Comparison of ENCODE assay signal across 14 mouse cellular contexts in genomic region chr10:128336195-128336594, GRCm38 (mm10). TPM values are rescaled to one million over a fixed set of nuclear protein-coding genes. Genes with fewer than 3 reads are reported as not detected.
DNase-seq lines count a peak whose midpoint lies in the region; ATAC-seq and TF ChIP-seq lines count a peak whose summit lies in the region.
"Had no signal": no experiment of that assay in that cellular context is flagged by ENCODE, and none has a peak within 500 bp of the region (broad histone marks: within the 10 kb centered on the region; RNA-seq: fewer than 3 reads in every experiment).

No protein-coding gene starts in this region.

- H3K36me3 ChIP-seq in heart, embryonic 14.5 days (ENCODE audit: control insufficient read depth, insufficient read depth, low read length): peaks cover 10% of the 10 kb centered on the region; the same call in 1 of the 2 replicates
- H3K36me3 ChIP-seq in liver, adult 2 months (ENCODE audit: control insufficient read depth, insufficient read depth, low read length): no peaks in the 10 kb centered on the region
- no peaks in the 10 kb centered on the region; the same call in 1 of the 2 replicates for H3K36me3 ChIP-seq in intestine, embryonic 16.5 days (ENCODE audit: control insufficient read depth, insufficient read depth, low read length)
- H3K36me3 ChIP-seq in liver, embryonic 16.5 days (ENCODE audit: control insufficient read depth, insufficient read depth): no peaks in the 10 kb centered on the region
- H3K36me3 ChIP-seq: hindbrain, embryonic 12.5 days; neural tube, embryonic 12.5 days had no signal

- H3K4me1 ChIP-seq in heart, embryonic 14.5 days (ENCODE audit: control insufficient read depth in 2 of 2, insufficient read depth in 2 of 2, low read length in 2 of 2): peaks cover 8 to 29% of the 10 kb centered on the region in 2 experiments
- H3K4me1 ChIP-seq in liver, adult 2 months (ENCODE audit: control insufficient read depth, insufficient read depth, low read length): peaks cover 20% of the 10 kb centered on the region
- peaks cover 23% of the 10 kb centered on the region for H3K4me1 ChIP-seq in intestine, embryonic 16.5 days (ENCODE audit: control insufficient read depth, insufficient read depth, low read length)
- peaks cover 47% of the 10 kb centered on the region for H3K4me1 ChIP-seq in liver, embryonic 16.5 days (ENCODE audit: control insufficient read depth, low read depth, low read length)

- no peak overlapping the region for H3K9ac ChIP-seq in heart, embryonic 14.5 days (ENCODE audit: low read length)
- H3K9ac ChIP-seq in liver, adult 2 months (ENCODE audit: low read depth, low read length): no peak overlapping the region
- no peak overlapping the region for H3K9ac ChIP-seq in intestine, embryonic 16.5 days (ENCODE audit: low read depth, low read length)
- H3K9ac ChIP-seq in liver, embryonic 16.5 days (ENCODE audit: low read depth, low read length): peak overlapping the region; percentile 24; the same call in 1 of the 2 replicates
- H3K9ac ChIP-seq: forebrain, embryonic 15.5 days; hindbrain, embryonic 12.5 days; neural tube, embryonic 12.5 days had no signal

- DNase-seq in heart, adult 11 months: no peak
- peak; percentile 97 for DNase-seq in liver, adult 2 months (ENCODE audit: extremely low read depth, low read depth, low spot score)
- no peak for DNase-seq in liver
- DNase-seq in urinary bladder, postnatal 4 days (ENCODE audit: low spot score in 2 of 2): no peak
- DNase-seq in cerebellum, adult 18-20 months: no peak

- no peaks in the 10 kb centered on the region for H3K27me3 ChIP-seq in heart, embryonic 14.5 days (ENCODE audit: control insufficient read depth, insufficient read depth, low read length)
- no peaks in the 10 kb centered on the region for H3K27me3 ChIP-seq in liver, adult 2 months (ENCODE audit: control insufficient read depth, insufficient read depth, low read length)
- H3K27me3 ChIP-seq in intestine, embryonic 16.5 days (replicated peaks; ENCODE audit: control insufficient read depth, insufficient read depth, low read length): no peaks in the 10 kb centered on the region
- no peaks in the 10 kb centered on the region for H3K27me3 ChIP-seq in liver, embryonic 16.5 days (ENCODE audit: control insufficient read depth, insufficient read depth, low read depth, low read length)
- H3K27me3 ChIP-seq: forebrain, embryonic 15.5 days; hindbrain, embryonic 12.5 days; neural tube, embryonic 12.5 days had no signal

- no peak for ATAC-seq in heart, embryonic 14.5 days (ENCODE audit: insufficient number of reproducible peaks, insufficient read depth, low FRiP score, low read depth)
- no peak for ATAC-seq in intestine, embryonic 16.5 days
- ATAC-seq in liver, embryonic 16.5 days (ENCODE audit: low read depth): no peak
- ATAC-seq: forebrain, embryonic 15.5 days had no signal

- H3K4me2 ChIP-seq in heart, embryonic 14.5 days (ENCODE audit: low read length): no peak overlapping the region
- no peak overlapping the region for H3K4me2 ChIP-seq in intestine, embryonic 16.5 days (ENCODE audit: low read depth, low read length)
- peak overlapping the region; percentile 79 for H3K4me2 ChIP-seq in liver, embryonic 16.5 days (ENCODE audit: low read depth, low read length)

- no peak for TF ChIP-seq CTCF in liver, adult 2 months (IDR thresholded peaks at IDR 0.05; ENCODE audit: low read depth, low read length)

- no peak overlapping the region for H3K4me3 ChIP-seq in heart, embryonic 14.5 days (ENCODE audit: control insufficient read depth in 1 of 2, insufficient read depth in 1 of 2, low read depth in 1 of 2, low read length in 2 of 2)
- peak overlapping the region; percentile 19; the same call in 1 of the 2 replicates for H3K4me3 ChIP-seq in liver, adult 2 months (ENCODE audit: insufficient read depth, low read depth, low read length)
- H3K4me3 ChIP-seq in intestine, embryonic 16.5 days (ENCODE audit: low read length): no peak overlapping the region
- peak overlapping the region; percentile 95; the same call in 1 of the 2 replicates for H3K4me3 ChIP-seq in liver, embryonic 16.5 days (ENCODE audit: low read depth, low read length)

- peaks cover 20% of the 10 kb centered on the region; the same call in 1 of the 2 replicates for H3K79me2 ChIP-seq in liver, adult 2 months (ENCODE audit: control insufficient read depth, insufficient read depth, low read length)

- 83% methylated on average over 3 of the region's 3 CpGs for WGBS in heart, embryonic 14.5 days
- WGBS in liver, adult 2 months: 32% methylated on average over 3 of the region's 3 CpGs
- WGBS in intestine, embryonic 16.5 days: 80% methylated on average over 3 of the region's 3 CpGs
- 63% methylated on average over 3 of the region's 3 CpGs for whole genome bisulfite sequencing in liver, embryonic 16.5 days (ENCODE audit: insufficient replicate concordance)

- no peak for TF ChIP-seq POLR2A in liver, adult 2 months (IDR thresholded peaks at IDR 0.05; ENCODE audit: extremely low read depth, insufficient read depth, low read length)

- no peaks in the 10 kb centered on the region for H3K9me3 ChIP-seq in heart, embryonic 14.5 days (ENCODE audit: control insufficient read depth, low read length)
- no peaks in the 10 kb centered on the region for H3K9me3 ChIP-seq in intestine, embryonic 16.5 days (ENCODE audit: control insufficient read depth, low read length)
- no peaks in the 10 kb centered on the region for H3K9me3 ChIP-seq in liver, embryonic 16.5 days (replicated peaks; ENCODE audit: control insufficient read depth, low read length)
- H3K9me3 ChIP-seq: forebrain, embryonic 15.5 days; hindbrain, embryonic 12.5 days; neural tube, embryonic 12.5 days had no signal

- H3K27ac ChIP-seq in heart, embryonic 14.5 days (replicated peaks in 1 of 2; ENCODE audit: control insufficient read depth in 1 of 2, insufficient read depth in 1 of 2, low read depth in 2 of 2, low read length in 2 of 2): peak overlapping the region; percentile 41 to 96; a peak in 1 of 4 replicates
- H3K27ac ChIP-seq in liver, adult 2 months (replicated peaks; ENCODE audit: insufficient read depth, low read depth, low read length): peak overlapping the region; percentile 98
- H3K27ac ChIP-seq in intestine, embryonic 16.5 days (ENCODE audit: low read length): peak overlapping the region; percentile 89
- H3K27ac ChIP-seq in liver, embryonic 16.5 days (ENCODE audit: low read length): peak overlapping the region; percentile 98
- H3K27ac ChIP-seq: forebrain, embryonic 15.5 days; neural tube, embryonic 12.5 days had no signal

RNA-seq across cellular contexts. Expression of gene Cs, which starts 1.3 kb away (rescaled TPM):
- polyA plus RNA-seq in heart, embryonic 14.5 days (2014; fragmentation: Nextera tagmentation; extraction: Ambion mirVana): 493 and 524 TPM in 2 replicates
- total RNA-seq in liver, adult 2 months (2014; rRNA removed): 57.1 and 60.1 TPM in 2 replicates
- 99.6 and 115 TPM in 2 replicates for polyA plus RNA-seq in liver, adult 2 months (2012; rRNA removed)
- polyA plus RNA-seq in intestine, embryonic 16.5 days (2015; fragmentation: Nextera tagmentation; extraction: Ambion mirVana): 334 and 347 TPM in 2 replicates
- 102 and 107 TPM in 2 replicates for polyA plus RNA-seq in liver, embryonic 16.5 days (2015; fragmentation: Nextera tagmentation; extraction: Ambion mirVana)

RNA-seq across cellular contexts. Expression of gene Cnpy2, which starts 13.9 kb away (rescaled TPM):
- polyA plus RNA-seq in heart, embryonic 14.5 days (2014; fragmentation: Nextera tagmentation; extraction: Ambion mirVana): 213 and 243 TPM in 2 replicates
- total RNA-seq in liver, adult 2 months (2014; rRNA removed): 89.5 and 107 TPM in 2 replicates
- polyA plus RNA-seq in liver, adult 2 months (2012; rRNA removed): 69.0 and 72.0 TPM in 2 replicates
- 295 and 297 TPM in 2 replicates for polyA plus RNA-seq in intestine, embryonic 16.5 days (2015; fragmentation: Nextera tagmentation; extraction: Ambion mirVana)
- 86.6 and 92.8 TPM in 2 replicates for polyA plus RNA-seq in liver, embryonic 16.5 days (2015; fragmentation: Nextera tagmentation; extraction: Ambion mirVana)

RNA-seq across cellular contexts. Expression of gene Coq10a, which starts 32.6 kb away (rescaled TPM):
- 23.5 TPM in 2 replicates for polyA plus RNA-seq in heart, embryonic 14.5 days (2014; fragmentation: Nextera tagmentation; extraction: Ambion mirVana)
- total RNA-seq in liver, adult 2 months (2014; rRNA removed): 19.9 and 20.7 TPM in 2 replicates
- 57.9 and 65.7 TPM in 2 replicates for polyA plus RNA-seq in liver, adult 2 months (2012; rRNA removed)
- 2.5 and 3.3 TPM in 2 replicates for polyA plus RNA-seq in intestine, embryonic 16.5 days (2015; fragmentation: Nextera tagmentation; extraction: Ambion mirVana)
- 0.65 and 0.96 TPM in 2 replicates for polyA plus RNA-seq in liver, embryonic 16.5 days (2015; fragmentation: Nextera tagmentation; extraction: Ambion mirVana)

RNA-seq across cellular contexts. Expression of gene Pan2, which starts 33.1 kb away (rescaled TPM):
- polyA plus RNA-seq in heart, embryonic 14.5 days (2014; fragmentation: Nextera tagmentation; extraction: Ambion mirVana): 28.8 and 29.6 TPM in 2 replicates
- 9.1 and 11.8 TPM in 2 replicates for total RNA-seq in liver, adult 2 months (2014; rRNA removed)
- 12.7 and 20.3 TPM in 2 replicates for polyA plus RNA-seq in liver, adult 2 months (2012; rRNA removed)
- 24.7 and 25.5 TPM in 2 replicates for polyA plus RNA-seq in intestine, embryonic 16.5 days (2015; fragmentation: Nextera tagmentation; extraction: Ambion mirVana)
- 13.2 and 14.8 TPM in 2 replicates for polyA plus RNA-seq in liver, embryonic 16.5 days (2015; fragmentation: Nextera tagmentation; extraction: Ambion mirVana)

RNA-seq across cellular contexts. Expression of gene Il23a, which starts 37.6 kb away (rescaled TPM):
- polyA plus RNA-seq in heart, embryonic 14.5 days (2014; fragmentation: Nextera tagmentation; extraction: Ambion mirVana): 3.3 and 4.3 TPM in 2 replicates
- not detected in 2 replicates for total RNA-seq in liver, adult 2 months (2014; rRNA removed)
- polyA plus RNA-seq in liver, adult 2 months (2012; rRNA removed): not detected in 2 replicates
- 0.44 and 0.53 TPM in 2 replicates for polyA plus RNA-seq in intestine, embryonic 16.5 days (2015; fragmentation: Nextera tagmentation; extraction: Ambion mirVana)
- 0.06 and 0.12 TPM in 2 replicates for polyA plus RNA-seq in liver, embryonic 16.5 days (2015; fragmentation: Nextera tagmentation; extraction: Ambion mirVana)
- total RNA-seq: gastrocnemius, adult 18-20 months; left cerebral cortex, postnatal 4 days; megakaryocyte-erythroid progenitor cell, adult 5-6 weeks had no signal
- polyA plus RNA-seq: forebrain, embryonic 15.5 days; hindbrain, embryonic 12.5 days had no signal

Comparison
In these comparisons a context has a peak if more than half of its experiments do, and no peak if none do; other contexts are left out.
1. H3K4me3 ChIP-seq: peak in liver, adult 2 months (single experiment) and liver, embryonic 16.5 days (single experiment); none in heart, embryonic 14.5 days (0 of 2) and intestine, embryonic 16.5 days (single experiment).
2. Peak in every context shown above with its lines, with median percentiles within 50 percentile points of each other: H3K27ac ChIP-seq.